Mouse (Mus musculus) heart, adult 2 months (tissue): ENCODE data around the gene Stk38. TPM values are rescaled to one million over a fixed set of nuclear protein-coding genes. Genes with fewer than 3 reads are reported as not detected.
A peak's percentile ranks its signal among the peaks of the same experiment; 100 is the strongest.

Source experiments
- DNase-seq, 2 experiments: peaks; one replicate each; pipeline ENCODE4 v3.0.0; 2021
- H3K27ac ChIP-seq: fragments of 200-600 bp; 2 replicates; pipeline ENCODE4 v1.8.1; 2022
- H3K27me3 ChIP-seq: fragments of 200-500 bp; 2 replicates; pipeline ENCODE4 v1.6.1; 2012; ENCODE audit warnings: mild to moderate bottlenecking, low read length, inconsistent platforms, mixed read lengths; ENCODE audit not compliant: control insufficient read depth, insufficient read depth
- H3K36me3 ChIP-seq: fragments of 200-500 bp; 2 replicates; pipeline ENCODE4 v1.6.1; 2012; ENCODE audit warnings: low read length, inconsistent platforms; ENCODE audit not compliant: control insufficient read depth, insufficient read depth
- H3K4me1 ChIP-seq: fragments of 200-500 bp; 2 replicates; pipeline ENCODE4 v1.6.1; 2011; ENCODE audit warnings: low read length; ENCODE audit not compliant: control insufficient read depth, insufficient read depth
- H3K4me3 ChIP-seq: fragments of 200-600 bp; 2 replicates; pipeline ENCODE4 v1.8.1; 2022
- H3K79me2 ChIP-seq: fragments of 200-500 bp; replicated peaks from 2 replicates; pipeline ENCODE4 v1.6.1; 2012; ENCODE audit warnings: mild to moderate bottlenecking, inconsistent platforms, low read length, moderate library complexity, mixed read lengths; ENCODE audit not compliant: control insufficient read depth, insufficient read depth
- H3K9ac ChIP-seq: fragments of 200-500 bp; 2 replicates; pipeline ENCODE4 v1.6.1; 2012; ENCODE audit warnings: low read depth, mild to moderate bottlenecking, control low read depth, inconsistent platforms, low read length, mixed read lengths
- CTCF ChIP-seq: fragments of 200-600 bp; IDR thresholded peaks from 2 replicates; pipeline ENCODE4 v1.8.1; 2022; ENCODE audit warnings: antibody characterized with exemption, mild to moderate bottlenecking, moderate library complexity
- EP300 ChIP-seq: fragments of 200-500 bp; IDR thresholded peaks from 2 replicates; pipeline ENCODE4 v1.6.1; 2011; ENCODE audit warnings: low read depth, low read length, control low read depth; ENCODE audit not compliant: insufficient read depth
- POLR2A ChIP-seq: fragments of 200-500 bp; IDR thresholded peaks from 2 replicates; pipeline ENCODE4 v1.6.1; 2011; ENCODE audit warnings: mild to moderate bottlenecking, low read depth, low read length, control low read depth; ENCODE audit not compliant: insufficient read depth
- WGBS: fragments of 180-500 bp; shearing (Covaris S2); methylation state at CpG from one replicate; pipeline ENCODE4 v1.1.7; 2018; 5-methylcytosine and 5-hydroxymethylcytosine counted together
- intact Hi-C: fragments of 180-260 bp; cut with DNase I; formaldehyde crosslinking; loops from one replicate; pipeline ENCODE4 v1.15.1; 2025
- polyA plus RNA-seq: library from polyadenylated mRNA; depleted of rRNA; stranded (reverse); fragments of >200 nt; gene quantifications from 2 replicates; pipeline ENCODE4 v1.2.3, GENCODE M21; 2012
- total RNA-seq, 2 experiments: library from RNA; stranded (reverse); gene quantifications; 2 replicates each; pipeline ENCODE4 v1.2.3; 2021

The Stk38 gene
- total and polyA plus RNA-seq, 3 experiments: 29.5 to 41.6 (median 32.5) TPM

DNA sequence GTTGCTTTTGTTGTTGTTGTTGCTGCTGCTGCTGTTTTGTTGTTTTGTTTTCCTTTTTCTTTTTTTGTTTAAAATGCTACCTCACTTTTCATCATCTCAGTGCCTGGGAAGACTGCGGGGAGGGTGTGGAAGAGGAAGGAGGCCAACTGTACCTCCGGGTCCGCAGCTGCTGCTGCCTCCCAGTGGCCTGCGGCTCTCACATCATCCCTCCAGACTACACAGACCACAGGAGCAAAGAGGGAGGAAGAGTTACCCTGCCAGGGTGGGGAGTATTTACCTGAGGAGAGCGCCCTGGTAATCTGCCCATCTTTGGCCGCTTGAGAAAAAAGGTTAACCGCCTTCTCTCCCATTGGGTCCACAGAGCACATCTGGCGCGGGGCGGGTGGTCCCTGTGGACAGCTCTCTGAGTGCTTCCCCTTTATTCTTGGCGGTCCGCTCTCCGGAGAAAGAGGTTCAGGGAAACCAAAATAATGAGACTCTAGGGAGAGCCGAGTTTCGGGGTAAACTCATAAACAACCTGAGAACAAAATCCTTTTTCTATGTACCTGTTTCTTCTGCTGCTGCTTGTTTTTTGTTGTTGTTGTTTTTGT is 14.5 kb upstream of the Stk38 start:
- no peaks in the 10 kb centered on the region for H3K79me2 ChIP-seq
- no peaks in the 10 kb centered on the region for H3K36me3 ChIP-seq
- intact Hi-C loops: loop anchor here (5.0 kb wide), 2 partner anchors 35 to 90 kb away; no protein-coding TSS in a partner anchor
- WGBS: 21% methylated on average over 15 of the region's 15 CpGs
- no peak overlapping the region for H3K9ac ChIP-seq
- peak; percentile 42 to 53 for DNase-seq
- TF ChIP-seq POLR2A (no peak), EP300 (0 out of 2 replicates have a peak, but pooled peaks have one; percentile 45), CTCF (peak; percentile 70)
- H3K27ac ChIP-seq: no peak overlapping the region
- no peaks in the 10 kb centered on the region for H3K27me3 ChIP-seq
- H3K4me1 ChIP-seq: peaks cover 1% of the 10 kb centered on the region
- H3K4me3 ChIP-seq: no peak overlapping the region

DNA sequence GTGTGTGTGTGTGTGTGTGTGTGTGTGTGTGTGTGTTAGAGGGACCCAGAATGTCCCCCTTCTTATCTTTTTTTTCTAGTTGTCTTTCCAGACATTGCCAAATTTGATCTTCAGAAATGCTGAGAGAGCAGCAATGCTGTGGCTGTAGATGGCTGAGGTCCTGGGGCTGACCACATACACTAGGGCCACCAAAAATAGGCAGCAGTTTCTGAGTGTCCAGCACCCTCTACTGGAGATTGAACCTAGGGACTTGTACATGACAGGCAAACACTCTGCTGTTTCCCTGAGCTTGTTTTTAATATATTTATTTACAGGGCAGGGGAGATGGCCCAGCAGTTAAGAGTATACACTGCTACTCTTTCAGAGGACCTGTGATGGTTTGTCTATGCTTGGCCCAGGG is 12.6 kb upstream of the Stk38 start:
- H3K4me3 ChIP-seq: no peak overlapping the region
- TF ChIP-seq POLR2A (no peak), CTCF (peak; percentile 59), EP300 (peak; percentile 40; the same call in 1 of the 2 replicates)
- H3K79me2 ChIP-seq: no peaks in the 10 kb centered on the region
- no peaks in the 10 kb centered on the region for H3K27me3 ChIP-seq
- no peak for DNase-seq
- no peak overlapping the region for H3K27ac ChIP-seq
- H3K9ac ChIP-seq: no peak overlapping the region
- H3K4me1 ChIP-seq: peaks cover 1% of the 10 kb centered on the region
- no peaks in the 10 kb centered on the region for H3K36me3 ChIP-seq
- intact Hi-C loops: loop anchor here (5.0 kb wide), 2 partner anchors 33 to 88 kb away; no protein-coding TSS in a partner anchor

DNA sequence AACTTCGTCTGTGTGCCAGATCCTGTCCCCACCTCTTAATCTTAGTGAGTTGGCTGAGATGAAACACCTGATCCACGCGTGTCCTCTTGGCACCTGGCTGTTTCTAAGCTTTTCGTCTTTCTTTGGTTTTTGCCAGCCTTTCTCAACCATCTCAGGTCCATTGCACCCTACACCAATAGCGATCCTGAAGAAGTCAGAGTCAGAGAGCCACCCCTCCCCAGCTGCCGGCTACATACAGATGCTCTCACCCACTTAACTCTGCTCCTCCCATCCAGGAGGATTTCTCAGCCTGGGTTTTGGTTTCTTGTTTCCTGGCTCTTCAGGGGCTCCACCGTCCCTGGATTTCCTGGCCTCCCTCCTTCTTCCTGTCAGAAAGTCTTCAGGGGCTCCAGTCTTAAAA is 11.6 kb upstream of the Stk38 start:
- Histone ChIP-seq H3K4me1 (no peaks in the 10 kb centered on the region; the same call in 1 of the 2 replicates), H3K79me2 (no peaks in the 10 kb centered on the region), H3K27me3 (no peaks in the 10 kb centered on the region), H3K36me3 (no peaks in the 10 kb centered on the region), H3K4me3 (no peak overlapping the region), H3K27ac (no peak overlapping the region), H3K9ac (no peak overlapping the region)
- DNase-seq: no peak
- no peak for TF ChIP-seq EP300
- TF ChIP-seq POLR2A: no peak
- TF ChIP-seq CTCF: no peak
- WGBS: 66% methylated on average over 7 of the region's 7 CpGs
- intact Hi-C loops: no loop called here

DNA sequence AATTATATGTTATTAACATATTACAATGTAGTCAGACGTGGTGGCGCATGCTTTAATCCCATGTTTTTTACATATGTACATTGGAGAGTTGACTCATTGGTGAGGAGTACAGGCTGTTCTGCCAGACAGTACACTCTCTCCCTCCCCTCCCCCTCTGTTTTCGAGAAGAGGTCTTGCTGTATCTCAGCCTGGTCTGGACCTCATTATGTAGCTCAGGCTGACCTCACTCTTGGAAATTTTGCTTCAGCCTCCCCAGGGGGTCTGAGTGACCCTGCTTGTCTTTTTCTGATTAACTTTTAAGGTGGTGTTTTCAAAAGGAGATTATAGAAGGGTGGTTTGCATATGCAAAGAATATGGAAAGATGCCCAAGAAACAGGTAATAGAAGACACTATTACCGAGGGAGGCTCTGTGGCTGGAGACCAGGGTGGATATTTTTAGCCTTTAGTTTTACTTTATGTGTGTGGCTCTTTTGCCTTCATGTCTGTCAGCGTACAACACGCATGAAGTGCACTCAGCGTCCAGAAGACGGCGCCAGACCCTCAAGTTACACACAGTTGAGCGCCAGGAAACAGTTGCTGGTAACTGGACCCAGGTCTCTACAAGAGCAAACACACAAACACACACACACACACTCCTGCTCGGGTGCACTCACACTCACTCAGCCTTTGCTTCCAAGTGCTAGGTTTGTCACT is 10.6 kb upstream of the Stk38 start:
- H3K27me3 ChIP-seq: no peaks in the 10 kb centered on the region
- WGBS: 63% methylated on average over 11 of the region's 11 CpGs
- H3K79me2 ChIP-seq: no peaks in the 10 kb centered on the region
- no peak overlapping the region for H3K27ac ChIP-seq
- TF ChIP-seq EP300: peak; percentile 28; the same call in 1 of the 2 replicates
- no peak for TF ChIP-seq POLR2A
- peak; percentile 47 for TF ChIP-seq CTCF
- no peaks in the 10 kb centered on the region; the same call in 1 of the 2 replicates for H3K4me1 ChIP-seq
- DNase-seq: peak; percentile 48 to 55
- H3K9ac ChIP-seq: no peak overlapping the region
- intact Hi-C loops: no loop called here
- H3K36me3 ChIP-seq: no peaks in the 10 kb centered on the region
- H3K4me3 ChIP-seq: no peak overlapping the region

DNA sequence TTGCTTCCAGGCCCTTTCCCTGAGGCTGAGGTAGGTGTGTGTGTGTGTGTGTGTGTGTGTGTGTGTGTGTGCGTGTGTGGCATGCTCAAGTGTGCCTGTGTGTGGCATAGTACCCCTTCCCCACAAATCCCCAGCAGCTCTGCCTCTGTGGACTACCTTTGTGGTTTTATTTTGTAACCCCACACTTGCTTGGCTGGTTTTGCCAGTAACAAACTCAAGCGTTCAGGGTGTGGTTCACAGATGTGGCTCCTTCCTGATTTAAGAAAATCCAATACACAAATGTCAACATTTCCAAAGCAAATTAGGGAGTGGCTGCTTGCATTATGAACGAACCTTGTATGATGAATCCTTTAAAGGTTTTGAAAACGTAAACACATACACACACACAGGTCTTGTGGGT is 8.9 kb upstream of the Stk38 start:
- Histone ChIP-seq H3K4me1 (no peaks in the 10 kb centered on the region; the same call in 1 of the 2 replicates), H3K9ac (no peak overlapping the region), H3K4me3 (no peak overlapping the region), H3K27me3 (no peaks in the 10 kb centered on the region), H3K36me3 (no peaks in the 10 kb centered on the region), H3K79me2 (no peaks in the 10 kb centered on the region), H3K27ac (no peak overlapping the region)
- intact Hi-C loops: no loop called here
- WGBS: 80% methylated on average over 4 of the region's 4 CpGs
- TF ChIP-seq POLR2A (no peak), EP300 (no peak), CTCF (no peak)
- DNase-seq: no peak

DNA sequence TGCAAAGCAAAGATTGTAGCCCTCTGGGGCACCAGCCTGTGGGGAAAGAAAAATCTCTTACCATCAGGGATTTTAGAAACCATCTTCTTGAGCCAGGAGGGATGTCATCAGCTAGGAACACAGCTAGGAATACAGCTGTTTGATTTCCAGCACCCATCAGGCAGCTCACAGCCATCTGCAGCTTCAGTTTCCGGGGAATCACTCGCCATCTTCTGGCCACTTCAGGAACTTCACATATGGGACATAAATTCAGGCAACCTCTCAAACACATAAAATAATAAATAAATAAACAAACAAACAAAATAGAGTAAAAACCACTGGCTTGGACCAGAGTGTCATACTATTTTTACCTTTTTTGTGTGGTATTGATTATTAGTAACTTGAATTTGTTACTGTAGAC is 7.8 kb upstream of the Stk38 start:
- Histone ChIP-seq H3K9ac (no peak overlapping the region), H3K27ac (no peak overlapping the region), H3K79me2 (no peaks in the 10 kb centered on the region), H3K27me3 (no peaks in the 10 kb centered on the region), H3K4me1 (no peaks in the 10 kb centered on the region; the same call in 1 of the 2 replicates), H3K36me3 (no peaks in the 10 kb centered on the region), H3K4me3 (no peak overlapping the region)
- intact Hi-C loops: loop anchor here (2.0 kb wide), 1 partner anchor 13 kb away; no protein-coding TSS in a partner anchor
- whole genome bisulfite sequencing: 23% methylated on average over 2 of the region's 2 CpGs
- DNase-seq: no peak
- TF ChIP-seq POLR2A (no peak), EP300 (no peak), CTCF (peak; percentile 80)
